Mouse (Mus musculus): ENCODE data around the gene Adra2a. TPM values are rescaled to one million over a fixed set of nuclear protein-coding genes. Genes with fewer than 3 reads are reported as not detected.

Adra2a gene
- 2.6 and 3.0 TPM in 2 replicates for polyA plus RNA-seq (2012; rRNA removed)

GRCm38 (mm10) chr19:54043851-54044250 lies at the start of gene Adra2a:
Adra2a (plus strand) TSS chr19:54044151.
- peaks cover 25% of the 10 kb centered on the region for H3K4me1 ChIP-seq (replicated peaks; ENCODE audit: control insufficient read depth, insufficient read depth, low read length)
- H3K27me3 ChIP-seq (ENCODE audit: control insufficient read depth, insufficient read depth, low read length) = peaks cover 31% of the 10 kb centered on the region; the same call in 1 of the 2 replicates
- no peak for DNase-seq
- 82% methylated on average over 5 of the region's 5 CpGs for WGBS
- H3K36me3 ChIP-seq (ENCODE audit: control insufficient read depth, insufficient read depth, low read length) = no peaks in the 10 kb centered on the region
- no peak within 1 kb of the TSS for H3K4me3 ChIP-seq (ENCODE audit: control insufficient read depth, insufficient read depth, low read length)
- TF ChIP-seq CTCF (IDR thresholded peaks at IDR 0.05; ENCODE audit: borderline replicate concordance, control insufficient read depth, extremely low read depth, insufficient read depth, low read length, poor library complexity) (no peak), POLR2A (IDR thresholded peaks at IDR 0.05; ENCODE audit: control insufficient read depth, extremely low read depth, insufficient read depth, low read length, poor library complexity) (no peak)
- H3K27ac ChIP-seq (ENCODE audit: control insufficient read depth, insufficient read depth, low read length) = no peak within 1 kb of the TSS

DNA sequence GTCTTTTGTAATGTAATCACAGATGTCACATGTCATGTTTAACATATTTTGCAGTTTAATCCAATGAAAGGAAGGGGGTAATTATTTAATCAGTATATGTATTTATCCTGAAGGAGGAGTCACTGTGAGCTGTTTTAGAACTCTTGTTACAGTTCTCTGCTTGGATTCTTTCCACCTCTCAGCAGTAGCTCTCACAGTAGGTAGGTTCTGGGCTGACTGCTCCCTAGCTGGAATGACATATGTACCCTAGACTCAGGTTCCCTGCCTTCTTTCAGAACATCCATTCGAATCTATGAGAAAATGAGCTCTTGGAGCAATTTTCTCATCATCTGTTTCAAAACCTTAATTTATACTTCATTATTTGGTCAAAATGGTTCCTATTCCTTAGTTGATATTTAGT lies 49.7 kb upstream of the Adra2a start:
- Histone ChIP-seq H3K4me3 (ENCODE audit: control insufficient read depth, insufficient read depth, low read length) (no peak overlapping the region), H3K36me3 (ENCODE audit: control insufficient read depth, insufficient read depth, low read length) (no peaks in the 10 kb centered on the region), H3K27ac (ENCODE audit: control insufficient read depth, insufficient read depth, low read length) (no peak overlapping the region), H3K4me1 (replicated peaks; ENCODE audit: control insufficient read depth, insufficient read depth, low read length) (no peaks in the 10 kb centered on the region), H3K27me3 (ENCODE audit: control insufficient read depth, insufficient read depth, low read length) (no peaks in the 10 kb centered on the region)
- no peak for TF ChIP-seq CTCF (IDR thresholded peaks at IDR 0.05; ENCODE audit: borderline replicate concordance, control insufficient read depth, extremely low read depth, insufficient read depth, low read length, poor library complexity)
- no peak for TF ChIP-seq POLR2A (IDR thresholded peaks at IDR 0.05; ENCODE audit: control insufficient read depth, extremely low read depth, insufficient read depth, low read length, poor library complexity)
- WGBS = 95% methylated on average over 1 of the region's 1 CpGs
- DNase-seq = no peak

DNA sequence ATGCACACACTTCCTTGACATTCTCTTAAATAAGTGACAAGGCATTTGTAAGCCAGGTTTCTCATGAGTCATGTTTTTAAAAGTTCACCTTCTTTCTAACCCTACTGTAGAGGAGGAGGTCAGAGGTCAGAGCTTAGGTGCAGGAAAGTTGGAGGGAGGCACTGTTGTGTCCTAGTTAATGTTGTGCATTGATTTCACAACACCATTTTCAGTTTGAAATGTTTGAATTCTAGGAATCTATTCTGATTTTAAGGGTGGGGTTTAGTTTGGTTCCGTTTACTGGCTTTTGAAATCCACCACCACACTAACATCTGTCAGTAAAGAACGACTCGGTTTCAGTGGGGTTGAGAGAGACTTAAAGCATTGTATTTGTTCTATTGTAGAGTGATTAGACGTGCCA lies 33.0 kb upstream of the Adra2a start:
- Histone ChIP-seq H3K36me3 (ENCODE audit: control insufficient read depth, insufficient read depth, low read length) (no peaks in the 10 kb centered on the region), H3K27ac (ENCODE audit: control insufficient read depth, insufficient read depth, low read length) (no peak overlapping the region), H3K27me3 (ENCODE audit: control insufficient read depth, insufficient read depth, low read length) (no peaks in the 10 kb centered on the region), H3K4me3 (ENCODE audit: control insufficient read depth, insufficient read depth, low read length) (no peak overlapping the region), H3K4me1 (replicated peaks; ENCODE audit: control insufficient read depth, insufficient read depth, low read length) (no peaks in the 10 kb centered on the region)
- no peak for DNase-seq
- TF ChIP-seq CTCF (IDR thresholded peaks at IDR 0.05; ENCODE audit: borderline replicate concordance, control insufficient read depth, extremely low read depth, insufficient read depth, low read length, poor library complexity) = no peak
- TF ChIP-seq POLR2A (IDR thresholded peaks at IDR 0.05; ENCODE audit: control insufficient read depth, extremely low read depth, insufficient read depth, low read length, poor library complexity) = no peak
- 68% methylated on average over 4 of the region's 4 CpGs for WGBS

DNA sequence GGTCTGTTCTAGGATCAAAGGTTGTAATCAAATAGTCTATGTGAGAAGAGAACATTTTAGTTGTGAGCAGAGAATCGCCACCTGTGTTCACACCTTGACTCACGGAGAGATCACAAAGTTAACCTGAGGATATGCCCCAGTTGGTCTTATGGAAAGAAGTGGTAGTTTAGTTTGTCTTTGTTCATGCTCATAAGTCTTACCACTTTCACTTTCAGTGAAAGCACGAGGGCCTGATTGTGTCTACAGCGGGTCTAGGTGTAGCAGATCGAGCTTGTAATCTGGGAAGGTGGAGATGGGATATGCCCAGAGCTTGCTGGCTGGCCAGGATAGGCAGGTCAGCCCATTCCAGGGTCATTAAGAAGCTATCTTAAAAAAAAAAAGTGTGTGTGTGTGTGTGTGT lies 29.0 kb upstream of the Adra2a start:
- no peaks in the 10 kb centered on the region for H3K36me3 ChIP-seq (ENCODE audit: control insufficient read depth, insufficient read depth, low read length)
- no peaks in the 10 kb centered on the region for H3K27me3 ChIP-seq (ENCODE audit: control insufficient read depth, insufficient read depth, low read length)
- H3K4me3 ChIP-seq (ENCODE audit: control insufficient read depth, insufficient read depth, low read length) = no peak overlapping the region
- TF ChIP-seq CTCF (IDR thresholded peaks at IDR 0.05; ENCODE audit: borderline replicate concordance, control insufficient read depth, extremely low read depth, insufficient read depth, low read length, poor library complexity) (no peak), POLR2A (IDR thresholded peaks at IDR 0.05; ENCODE audit: control insufficient read depth, extremely low read depth, insufficient read depth, low read length, poor library complexity) (no peak)
- WGBS = 74% methylated on average over 5 of the region's 5 CpGs
- no peak for DNase-seq
- no peak overlapping the region for H3K27ac ChIP-seq (ENCODE audit: control insufficient read depth, insufficient read depth, low read length)
- no peaks in the 10 kb centered on the region for H3K4me1 ChIP-seq (replicated peaks; ENCODE audit: control insufficient read depth, insufficient read depth, low read length)

- WGBS = 91% methylated on average over 5 of the region's 5 CpGs
- Histone ChIP-seq H3K36me3 (ENCODE audit: control insufficient read depth, insufficient read depth, low read length) (no peaks in the 10 kb centered on the region), H3K27ac (ENCODE audit: control insufficient read depth, insufficient read depth, low read length) (no peak overlapping the region), H3K4me3 (ENCODE audit: control insufficient read depth, insufficient read depth, low read length) (no peak overlapping the region), H3K4me1 (replicated peaks; ENCODE audit: control insufficient read depth, insufficient read depth, low read length) (no peaks in the 10 kb centered on the region), H3K27me3 (ENCODE audit: control insufficient read depth, insufficient read depth, low read length) (no peaks in the 10 kb centered on the region)
- no peak for DNase-seq
- no peak for TF ChIP-seq CTCF (IDR thresholded peaks at IDR 0.05; ENCODE audit: borderline replicate concordance, control insufficient read depth, extremely low read depth, insufficient read depth, low read length, poor library complexity)
- no peak for TF ChIP-seq POLR2A (IDR thresholded peaks at IDR 0.05; ENCODE audit: control insufficient read depth, extremely low read depth, insufficient read depth, low read length, poor library complexity)
Observed at GRCm38 (mm10) chr19:54015503-54015902, 28.4 kb upstream of the Adra2a start.

- WGBS = 98% methylated on average over 6 of the region's 6 CpGs
Observed at GRCm38 (mm10) chr19:54035100-54035499, 8.9 kb upstream of the Adra2a start.

DNA sequence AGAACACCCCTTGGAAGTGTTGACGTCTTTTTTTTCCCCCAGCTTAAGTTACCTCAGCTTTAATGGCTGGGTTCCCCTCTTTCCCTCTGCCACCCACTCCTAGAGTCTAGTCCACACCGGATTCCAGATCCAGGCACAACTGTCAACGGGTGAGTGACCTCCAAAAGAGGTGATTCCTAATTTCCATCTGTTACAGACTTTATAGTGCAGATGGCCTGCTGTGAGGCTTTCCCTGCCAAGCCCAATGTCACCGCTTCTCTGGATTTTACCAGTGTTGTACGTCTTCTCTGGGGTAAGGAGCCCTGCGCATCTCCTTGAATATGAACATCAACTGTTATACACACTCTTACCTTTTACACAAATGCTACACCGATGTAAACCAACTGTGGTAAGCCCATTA lies 4.5 kb upstream of the Adra2a start:
- Histone ChIP-seq H3K36me3 (ENCODE audit: control insufficient read depth, insufficient read depth, low read length) (peaks cover 3% of the 10 kb centered on the region; the same call in 1 of the 2 replicates), H3K4me1 (replicated peaks; ENCODE audit: control insufficient read depth, insufficient read depth, low read length) (no peaks in the 10 kb centered on the region), H3K4me3 (ENCODE audit: control insufficient read depth, insufficient read depth, low read length) (no peak overlapping the region), H3K27me3 (ENCODE audit: control insufficient read depth, insufficient read depth, low read length) (no peaks in the 10 kb centered on the region; the same call in 1 of the 2 replicates), H3K27ac (ENCODE audit: control insufficient read depth, insufficient read depth, low read length) (no peak overlapping the region)
- no peak for DNase-seq
- 92% methylated on average over 7 of the region's 7 CpGs for WGBS
- TF ChIP-seq CTCF (IDR thresholded peaks at IDR 0.05; ENCODE audit: borderline replicate concordance, control insufficient read depth, extremely low read depth, insufficient read depth, low read length, poor library complexity) (no peak), POLR2A (IDR thresholded peaks at IDR 0.05; ENCODE audit: control insufficient read depth, extremely low read depth, insufficient read depth, low read length, poor library complexity) (no peak)

More at GRCm38 (mm10) chr19:54035100-54035499, 8.9 kb upstream of the Adra2a start:
- DNase-seq = no peak
- Histone ChIP-seq H3K4me3 (ENCODE audit: control insufficient read depth, insufficient read depth, low read length) (no peak overlapping the region), H3K27ac (ENCODE audit: control insufficient read depth, insufficient read depth, low read length) (no peak overlapping the region), H3K36me3 (ENCODE audit: control insufficient read depth, insufficient read depth, low read length) (peaks cover 22% of the 10 kb centered on the region), H3K4me1 (replicated peaks; ENCODE audit: control insufficient read depth, insufficient read depth, low read length) (no peaks in the 10 kb centered on the region), H3K27me3 (ENCODE audit: control insufficient read depth, insufficient read depth, low read length) (no peaks in the 10 kb centered on the region)
- no peak for TF ChIP-seq POLR2A (IDR thresholded peaks at IDR 0.05; ENCODE audit: control insufficient read depth, extremely low read depth, insufficient read depth, low read length, poor library complexity)
- TF ChIP-seq CTCF (IDR thresholded peaks at IDR 0.05; ENCODE audit: borderline replicate concordance, control insufficient read depth, extremely low read depth, insufficient read depth, low read length, poor library complexity) = no peak

Data from thymus, adult 2 months (tissue).